Mouse (Mus musculus) layer of hippocampus, adult 2 months (tissue): ENCODE data around the gene Hnf4a. TPM values are rescaled to one million over a fixed set of nuclear protein-coding genes. Genes with fewer than 3 reads are reported as not detected.

Source experiments
- DNase-seq, 2 experiments: peaks; one replicate each; pipeline ENCODE4 v3.0.0; 2022; ENCODE audit warnings: low spot score in 2 of 2
- H3K27ac ChIP-seq: fragments of 200-600 bp; 2 replicates; pipeline ENCODE4 v1.8.1; 2022
- H3K4me3 ChIP-seq: fragments of 200-600 bp; 2 replicates; pipeline ENCODE4 v1.8.1; 2022; ENCODE audit warnings: mild to moderate bottlenecking
- CTCF ChIP-seq: fragments of 200-600 bp; conservative IDR thresholded peaks from 2 replicates; pipeline ENCODE4 v1.8.1; 2022; ENCODE audit warnings: antibody characterized with exemption, mild to moderate bottlenecking, moderate library complexity
- total RNA-seq, 2 experiments: library from RNA; stranded (reverse); gene quantifications; 2 replicates each; pipeline ENCODE4 v1.2.3; 2021

The Hnf4a gene
- total RNA-seq, 2 experiments from 2014 or later, result not detected

- peak overlapping the region; percentile 80 for H3K4me3 ChIP-seq
- no peak for TF ChIP-seq CTCF
Observed at GRCm38 (mm10) chr2:163471136-163471535, 35.5 kb upstream of the Hnf4a start.

GRCm38 (mm10) chr2:163471710-163472465, 34.7 kb upstream of the Hnf4a start:
- no peak for TF ChIP-seq CTCF
- Histone ChIP-seq H3K27ac (peak overlapping the region; percentile 90), H3K4me3 (peak overlapping the region; percentile 80)
- no peak for DNase-seq

More at GRCm38 (mm10) chr2:163471136-163471535, 35.5 kb upstream of the Hnf4a start:
- DNase-seq, result no peak
- H3K27ac ChIP-seq, result peak overlapping the region; percentile 90; the same call in 1 of the 2 replicates

GRCm38 (mm10) chr2:163472466-163472851, 34.1 kb upstream of the Hnf4a start, which contains the start of gene Fitm2:
Gene Fitm2, minus strand, starts transcription at chr2:163472629.
- peak; percentile 99 for TF ChIP-seq CTCF
- Histone ChIP-seq H3K4me3 (peak within 1 kb of the TSS; percentile 80), H3K27ac (peak within 1 kb of the TSS; percentile 90)
- peak; percentile 94 to 97 for DNase-seq

- TF ChIP-seq CTCF, result peak; percentile 70
- Histone ChIP-seq H3K4me3 (no peak overlapping the region), H3K27ac (no peak overlapping the region)
- DNase-seq, result no peak
Observed at GRCm38 (mm10) chr2:163480191-163480825, 26.3 kb upstream of the Hnf4a start.

GRCm38 (mm10) chr2:163481539-163482029, 25.0 kb upstream of the Hnf4a start:
- DNase-seq, result no peak
- peak; percentile 43; the same call in 1 of the 2 replicates for TF ChIP-seq CTCF
- Histone ChIP-seq H3K27ac (no peak overlapping the region; the same call in 1 of the 2 replicates), H3K4me3 (peak overlapping the region; percentile 10; the same call in 1 of the 2 replicates)

- Histone ChIP-seq H3K4me3 (no peak overlapping the region), H3K27ac (no peak overlapping the region)
- TF ChIP-seq CTCF, result no peak
- no peak for DNase-seq
Observed at GRCm38 (mm10) chr2:163487360-163487759, 19.2 kb upstream of the Hnf4a start.

- no peak overlapping the region for H3K27ac ChIP-seq
- no peak for TF ChIP-seq CTCF
- DNase-seq, result no peak
- no peak overlapping the region for H3K4me3 ChIP-seq
Observed at GRCm38 (mm10) chr2:163489725-163490291, 16.8 kb upstream of the Hnf4a start.

- no peak overlapping the region for H3K4me3 ChIP-seq
- TF ChIP-seq CTCF, result no peak
- no peak overlapping the region for H3K27ac ChIP-seq
- no peak for DNase-seq
Observed at GRCm38 (mm10) chr2:163490656-163491055, 16.0 kb upstream of the Hnf4a start.

- DNase-seq, result peak in 1 of 2 experiments; percentile 24
- no peak overlapping the region for H3K27ac ChIP-seq
- H3K4me3 ChIP-seq, result no peak overlapping the region
- no peak for TF ChIP-seq CTCF
Observed at GRCm38 (mm10) chr2:163491351-163491750, 15.3 kb upstream of the Hnf4a start.

- Histone ChIP-seq H3K4me3 (no peak within 1 kb of the TSS), H3K27ac (no peak within 1 kb of the TSS)
- no peak for TF ChIP-seq CTCF
- no peak for DNase-seq
Observed at GRCm38 (mm10) chr2:163492018-163492417, 14.6 kb upstream of the Hnf4a start, which contains the start of gene R3hdml. Gene R3hdml, plus strand, starts transcription at chr2:163492318.

- TF ChIP-seq CTCF, result no peak
- Histone ChIP-seq H3K4me3 (no peak overlapping the region), H3K27ac (no peak overlapping the region)
- DNase-seq, result no peak
Observed at GRCm38 (mm10) chr2:163493031-163493430, 13.6 kb upstream of the Hnf4a start.

GRCm38 (mm10) chr2:163493976-163494375, 12.6 kb upstream of the Hnf4a start:
- Histone ChIP-seq H3K27ac (no peak overlapping the region), H3K4me3 (no peak overlapping the region)
- no peak for DNase-seq
- TF ChIP-seq CTCF, result no peak

- Histone ChIP-seq H3K4me3 (no peak overlapping the region), H3K27ac (no peak overlapping the region)
- no peak for TF ChIP-seq CTCF
- no peak for DNase-seq
Observed at GRCm38 (mm10) chr2:163494456-163494855, 12.2 kb upstream of the Hnf4a start.
